9 mouse cellular contexts compared by ENCODE assay signal in genomic region chr5:142220851-142221503, GRCm38 (mm10).
DNase-seq lines count a peak whose midpoint lies in the region; ATAC-seq and TF ChIP-seq lines count a peak whose summit lies in the region.
"Had no signal": no experiment of that assay in that cellular context is flagged by ENCODE, and none has a peak within 500 bp of the region (broad histone marks: within the 10 kb centered on the region; RNA-seq: fewer than 3 reads in every experiment).

No protein-coding gene starts in this region.

- WGBS in forebrain, postnatal 0 days: 94% methylated on average over 12 of the region's 12 CpGs
- WGBS in forebrain, embryonic 14.5 days: 93% methylated on average over 12 of the region's 12 CpGs
- 81% methylated on average over 12 of the region's 12 CpGs for WGBS in lung, postnatal 0 days

- no peaks in the 10 kb centered on the region for H3K9me3 ChIP-seq in forebrain, postnatal 0 days (ENCODE audit: low read length)
- H3K9me3 ChIP-seq in forebrain, embryonic 14.5 days (replicated peaks; ENCODE audit: control insufficient read depth, low read length): no peaks in the 10 kb centered on the region; the same call in 1 of the 2 replicates
- no peaks in the 10 kb centered on the region for H3K9me3 ChIP-seq in lung, postnatal 0 days (ENCODE audit: low read length)

- no peaks in the 10 kb centered on the region for H3K27me3 ChIP-seq in forebrain, postnatal 0 days (ENCODE audit: insufficient read depth, low read length)
- H3K27me3 ChIP-seq in forebrain, embryonic 14.5 days (replicated peaks; ENCODE audit: control insufficient read depth, insufficient read depth, low read length): no peaks in the 10 kb centered on the region
- H3K27me3 ChIP-seq in lung, postnatal 0 days (replicated peaks; ENCODE audit: insufficient read depth, low read length): no peaks in the 10 kb centered on the region
- H3K27me3 ChIP-seq: liver, embryonic 15.5 days had no signal

- peak; percentile 53 for TF ChIP-seq CTCF in forebrain, postnatal 0 days (IDR thresholded peaks at IDR 0.05; ENCODE audit: low read depth)
- peak; percentile 44 for TF ChIP-seq CTCF in lung, postnatal 0 days (IDR thresholded peaks at IDR 0.05)

- no peak overlapping the region for H3K4me3 ChIP-seq in forebrain, postnatal 0 days (ENCODE audit: low read depth, low read length)
- H3K4me3 ChIP-seq in forebrain, embryonic 14.5 days (ENCODE audit: low read depth, low read length): no peak overlapping the region
- no peak overlapping the region for H3K4me3 ChIP-seq in lung, postnatal 0 days (ENCODE audit: low read depth, low read length)
- H3K4me3 ChIP-seq: liver, embryonic 15.5 days had no signal

- intact Hi-C loops in heart, postnatal 14 days (cut with DNase I): no loop called here

- no peak overlapping the region for H3K9ac ChIP-seq in forebrain, postnatal 0 days
- H3K9ac ChIP-seq in forebrain, embryonic 14.5 days (ENCODE audit: low read length): no peak overlapping the region
- no peak overlapping the region for H3K9ac ChIP-seq in lung, postnatal 0 days (replicated peaks; ENCODE audit: low read depth)
- H3K9ac ChIP-seq: liver, embryonic 15.5 days had no signal

- no peak for TF ChIP-seq EP300 in lung, postnatal 0 days (IDR thresholded peaks at IDR 0.05)

- H3K4me2 ChIP-seq in forebrain, postnatal 0 days (ENCODE audit: low read depth): no peak overlapping the region
- H3K4me2 ChIP-seq in forebrain, embryonic 14.5 days (ENCODE audit: low read length): no peak overlapping the region
- no peak overlapping the region for H3K4me2 ChIP-seq in lung, postnatal 0 days (replicated peaks; ENCODE audit: low read depth, low read length)
- H3K4me2 ChIP-seq: liver, embryonic 15.5 days had no signal

- no peak overlapping the region for H3K27ac ChIP-seq in forebrain, postnatal 0 days (ENCODE audit: low read depth, low read length)
- no peak overlapping the region for H3K27ac ChIP-seq in forebrain, embryonic 14.5 days (ENCODE audit: low read depth, low read length)
- no peak overlapping the region for H3K27ac ChIP-seq in lung, postnatal 0 days (ENCODE audit: low read length)
- H3K27ac ChIP-seq: liver, embryonic 15.5 days had no signal

- no peaks in the 10 kb centered on the region for H3K36me3 ChIP-seq in forebrain, postnatal 0 days (ENCODE audit: insufficient read depth)
- no peaks in the 10 kb centered on the region for H3K36me3 ChIP-seq in forebrain, embryonic 14.5 days (ENCODE audit: control insufficient read depth, insufficient read depth, low read length)
- H3K36me3 ChIP-seq in lung, postnatal 0 days (ENCODE audit: insufficient read depth, low read length): no peaks in the 10 kb centered on the region
- H3K36me3 ChIP-seq: liver, embryonic 15.5 days had no signal

- DNase-seq in forebrain, postnatal 0 days: no peak
- no peak for DNase-seq in forebrain, embryonic 14.5 days (ENCODE audit: low spot score)
- peak; percentile 5 for DNase-seq in lung, postnatal 0 days (ENCODE audit: low spot score)
- no peak for DNase-seq in lung, adult 18-20 months
- DNase-seq in cerebellum, postnatal 10 days: peak; percentile 43 to 47
- peak; percentile 15 for DNase-seq in thymus, postnatal 0 days (ENCODE audit: low spot score)
- no peak for DNase-seq in urinary bladder, postnatal 4 days (ENCODE audit: low spot score in 2 of 2)
- DNase-seq in heart, postnatal 14 days: no peak

- H3K4me1 ChIP-seq in forebrain, postnatal 0 days (ENCODE audit: insufficient read depth): no peaks in the 10 kb centered on the region
- no peaks in the 10 kb centered on the region for H3K4me1 ChIP-seq in forebrain, embryonic 14.5 days (ENCODE audit: control insufficient read depth, insufficient read depth, low read length)
- no peaks in the 10 kb centered on the region for H3K4me1 ChIP-seq in lung, postnatal 0 days (ENCODE audit: insufficient read depth, low read depth, low read length)
- H3K4me1 ChIP-seq: liver, embryonic 15.5 days had no signal

- ATAC-seq in forebrain, postnatal 0 days: no peak
- no peak for ATAC-seq in forebrain, embryonic 14.5 days
- ATAC-seq in lung, postnatal 0 days: no peak

Comparison
In these comparisons a context has a peak if more than half of its experiments do, and no peak if none do; other contexts are left out.
1. DNase-seq: peak in lung, postnatal 0 days (single experiment), cerebellum, postnatal 10 days (2 of 2) and thymus, postnatal 0 days (single experiment); none in forebrain, postnatal 0 days (single experiment), forebrain, embryonic 14.5 days (single experiment), lung, adult 18-20 months (0 of 2), urinary bladder, postnatal 4 days (0 of 2) and heart, postnatal 14 days (0 of 2).